Mouse (Mus musculus) spleen, adult 12 weeks (tissue): ENCODE data around the gene Ebf1.

Experiments
- DNase-seq: peaks from one replicate; pipeline ENCODE4 v3.0.0; 2022; ENCODE audit warnings: low spot score

The Ebf1 gene

DNA sequence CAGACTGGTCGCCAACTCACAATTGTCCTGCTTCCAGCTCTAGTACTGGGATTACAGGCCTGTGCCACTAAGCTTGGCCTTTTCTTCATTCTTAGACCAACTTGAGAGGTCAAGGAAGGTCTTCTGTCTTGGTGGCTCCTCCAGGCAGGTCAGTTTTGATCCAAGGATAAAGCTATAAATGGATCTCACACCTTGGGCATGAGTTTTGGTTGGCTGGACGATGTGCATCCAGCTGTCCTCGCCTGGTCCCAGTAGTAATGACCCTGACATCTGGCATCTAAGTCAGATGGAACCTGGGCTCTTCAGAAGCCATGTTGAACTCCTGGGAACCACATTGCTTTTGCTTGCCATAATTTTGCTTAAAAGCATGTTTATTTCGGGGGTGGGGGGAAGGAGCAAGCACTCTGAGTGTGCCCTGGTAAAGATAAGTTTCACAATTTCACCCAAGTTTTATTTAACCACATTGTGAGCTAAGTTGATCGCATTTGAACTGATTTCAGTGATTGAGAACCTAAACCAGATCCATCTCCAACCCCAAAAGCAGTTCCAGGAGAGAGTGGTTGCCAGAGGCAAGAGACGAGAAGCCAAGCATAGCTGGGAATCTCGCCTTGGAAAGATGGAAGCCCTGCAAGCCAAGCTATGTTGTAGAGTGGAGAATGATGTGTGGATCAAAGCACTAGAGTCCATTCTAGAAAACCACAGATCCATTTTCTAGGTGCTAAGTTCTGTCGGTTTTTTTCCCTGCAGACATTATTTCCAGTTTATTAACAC is 85.8 kb downstream of the Ebf1 start:
- DNase-seq: no peak

DNA sequence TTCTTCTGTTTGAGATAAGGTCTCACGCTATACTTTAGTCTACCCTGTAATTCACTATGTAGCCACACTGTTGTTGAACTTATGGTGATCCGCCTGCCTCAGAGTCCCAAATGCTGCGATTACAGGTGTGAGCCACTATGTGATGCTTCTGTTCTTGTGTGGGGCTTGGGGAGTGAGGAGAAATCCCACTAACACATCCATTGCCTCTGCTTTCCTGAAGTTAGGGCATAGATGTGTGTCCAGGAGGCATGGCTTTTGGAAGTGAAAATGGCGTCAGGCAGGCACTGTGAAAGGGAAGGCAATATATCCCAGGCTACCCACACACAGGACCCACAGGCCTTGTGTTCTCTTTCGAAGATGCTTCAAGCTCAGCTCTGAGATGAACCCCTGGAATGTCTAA is 86.8 kb downstream of the Ebf1 start:
- DNase-seq: no peak

DNA sequence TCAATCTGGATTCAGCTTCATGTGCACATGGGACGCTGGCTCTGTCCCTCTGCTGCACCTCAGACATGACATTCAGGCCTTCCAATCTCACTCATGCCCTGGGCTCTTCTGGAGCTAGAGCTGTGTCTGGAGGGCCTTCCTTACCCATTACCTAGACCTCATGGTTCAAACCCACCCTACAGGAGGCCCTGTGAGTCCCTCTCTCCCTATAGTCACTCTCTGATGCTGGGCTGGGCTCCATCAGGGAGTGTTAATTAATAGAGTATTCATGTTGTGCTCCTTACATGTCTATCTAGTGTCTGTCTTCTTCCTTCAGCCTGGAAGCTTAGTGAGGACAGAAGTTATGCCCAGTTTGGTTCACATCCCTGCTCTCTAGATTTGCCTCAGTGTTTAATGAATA is 88.7 kb downstream of the Ebf1 start:
- DNase-seq: no peak

DNA sequence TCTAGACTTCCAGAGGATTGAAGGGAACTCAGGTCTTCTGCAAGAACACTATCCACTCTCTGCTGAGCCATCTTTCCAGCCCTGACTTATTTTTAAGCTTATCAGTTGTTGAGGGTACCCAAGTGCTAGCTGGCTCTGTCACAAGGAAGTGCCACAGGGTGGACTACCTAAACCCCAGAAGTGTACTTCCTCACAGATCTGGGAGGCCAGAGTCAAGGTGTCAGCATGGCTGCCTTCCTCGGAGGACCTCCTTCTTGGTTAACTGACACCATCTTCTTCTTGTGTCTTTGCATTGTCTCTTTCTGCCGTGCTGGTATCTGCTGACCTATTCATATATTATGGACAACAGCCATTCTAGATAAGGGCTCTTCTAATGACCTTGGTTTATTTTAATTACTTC is 89.3 kb downstream of the Ebf1 start:
- DNase-seq: no peak

DNA sequence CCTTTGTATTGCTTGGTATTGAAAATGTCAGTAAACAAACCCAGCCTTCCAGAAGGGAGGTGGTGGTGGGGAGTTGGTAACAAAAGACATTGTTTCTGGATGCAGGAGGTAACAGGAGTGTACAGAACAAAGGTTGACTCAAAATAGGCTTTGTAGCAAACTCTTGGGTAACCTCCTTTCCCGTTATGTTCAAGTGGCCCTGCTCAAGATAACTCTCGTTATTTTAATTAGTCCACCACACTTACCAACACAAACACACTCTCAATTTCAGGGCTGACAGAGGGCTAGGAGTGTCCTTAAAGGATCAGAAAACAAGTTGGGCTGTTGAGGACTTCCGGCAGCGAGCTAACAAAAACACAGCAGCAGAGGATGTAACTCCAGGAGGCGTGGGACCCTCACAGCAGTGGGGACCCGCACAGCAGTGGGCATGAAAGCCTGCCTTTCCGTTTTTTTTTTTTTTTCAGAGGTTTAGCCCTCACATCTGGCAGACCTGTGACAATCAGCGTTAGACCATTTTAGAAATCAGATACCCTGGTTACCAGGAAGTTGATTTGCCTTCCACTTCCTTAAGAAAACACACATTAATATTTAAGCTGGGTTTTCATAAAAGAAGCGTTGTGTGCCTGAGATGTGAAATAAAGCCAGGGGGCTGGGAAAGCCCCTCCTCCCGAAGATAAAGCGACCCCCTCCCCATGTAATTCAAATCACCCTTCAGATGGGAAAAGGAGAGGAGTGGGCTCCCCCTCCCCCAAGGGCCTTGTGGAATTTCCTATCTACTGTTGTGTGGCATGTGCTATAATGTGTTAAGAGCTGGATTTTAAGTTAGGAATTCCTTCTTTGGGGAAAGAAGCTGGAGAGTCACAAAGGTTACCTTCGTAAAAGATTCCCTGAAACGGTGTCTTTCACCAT is 90.5 kb downstream of the Ebf1 start:
- DNase-seq: no peak

DNA sequence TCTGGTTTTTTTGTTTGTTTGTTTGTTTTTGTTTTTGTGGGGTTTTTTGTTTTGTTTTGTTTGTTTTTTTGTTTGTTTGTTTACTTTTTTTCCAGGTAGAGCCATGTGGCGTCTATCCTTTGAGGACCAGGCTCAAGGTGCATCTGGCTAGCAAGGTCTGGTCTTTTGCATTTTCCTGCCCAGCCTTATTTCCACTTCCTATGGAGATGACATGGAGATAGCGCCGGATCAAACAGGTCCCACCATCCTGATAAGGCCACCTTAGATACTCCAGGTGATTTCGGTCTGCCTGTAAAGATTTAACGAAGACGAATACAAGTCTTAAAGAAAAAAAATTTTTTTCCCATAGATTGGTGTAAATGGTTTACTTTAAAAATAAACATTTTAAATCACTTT is 91.2 kb downstream of the Ebf1 start:
- no peak for DNase-seq

DNA sequence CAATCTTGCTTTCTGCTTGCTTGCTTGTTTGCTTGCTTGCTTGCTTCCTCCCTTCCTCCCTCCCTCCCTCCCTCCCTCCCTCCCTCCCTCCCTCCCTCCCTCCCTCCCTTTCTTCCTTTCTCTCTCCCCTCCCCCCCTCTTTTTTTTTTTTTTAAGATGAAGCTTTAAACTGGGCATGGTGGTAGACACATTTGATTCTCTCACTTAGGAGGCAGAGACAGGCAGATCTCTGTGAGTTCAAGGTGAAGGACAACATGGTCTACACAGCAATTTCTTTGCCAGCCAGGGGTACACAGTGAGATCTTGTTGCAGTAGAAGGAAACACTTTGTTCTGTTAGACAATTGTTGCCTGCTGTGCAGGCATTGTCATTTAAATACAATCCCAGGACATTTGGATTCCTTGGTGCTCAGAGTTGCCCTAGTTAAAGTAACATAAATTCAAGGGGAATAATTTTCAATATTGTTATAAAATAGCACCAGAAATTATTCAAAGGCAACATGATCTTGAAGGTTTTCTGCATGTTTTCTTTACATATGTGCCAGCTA is 92.0 kb downstream of the Ebf1 start:
- DNase-seq: no peak

DNA sequence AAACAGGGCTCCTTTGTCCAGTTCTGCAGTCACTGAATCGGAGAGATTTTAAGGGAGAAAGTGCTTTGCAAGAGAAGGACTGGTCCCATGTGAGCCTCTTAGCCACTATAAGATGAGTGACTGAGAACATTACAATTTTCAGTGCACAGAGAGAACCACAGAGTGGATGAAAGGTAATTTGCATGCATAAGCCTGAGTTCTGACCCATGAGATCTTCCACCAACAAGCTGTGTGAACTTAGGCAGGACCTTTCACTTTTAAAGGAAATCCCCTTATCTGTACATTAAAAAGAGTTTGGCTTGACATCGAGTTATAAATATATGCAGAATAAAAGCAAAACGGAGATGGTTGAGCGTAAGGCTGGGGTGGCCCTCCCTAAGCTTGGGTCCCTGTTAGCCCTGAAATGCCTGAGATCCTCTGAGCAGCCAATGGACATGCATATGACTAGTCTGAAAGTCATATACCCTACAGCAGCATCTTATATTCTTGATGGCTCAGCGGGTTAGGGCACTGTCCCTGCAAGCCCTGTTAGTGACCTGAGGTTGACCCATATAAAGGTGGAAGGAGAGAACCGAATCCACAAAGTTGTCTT is 92.8 kb downstream of the Ebf1 start:
- DNase-seq: no peak

DNA sequence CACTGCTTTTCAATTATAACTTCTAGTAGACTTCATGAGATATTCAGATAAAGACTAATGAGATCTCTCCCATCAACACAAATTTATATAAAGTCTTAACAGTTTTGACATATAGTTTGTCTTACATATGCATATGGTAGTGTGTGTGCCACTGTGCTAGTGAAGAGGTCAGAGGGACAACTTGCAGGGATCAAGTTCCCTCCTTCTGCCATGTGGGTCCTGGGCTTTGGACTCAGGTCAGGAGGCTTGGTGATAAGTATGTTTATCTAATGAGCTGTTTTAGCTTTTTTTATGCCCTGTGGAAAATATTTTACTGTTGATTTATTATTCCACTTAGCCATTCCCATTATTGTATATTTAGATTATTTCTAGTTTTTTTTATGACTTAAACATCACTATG is 93.7 kb downstream of the Ebf1 start:
- DNase-seq: no peak

DNA sequence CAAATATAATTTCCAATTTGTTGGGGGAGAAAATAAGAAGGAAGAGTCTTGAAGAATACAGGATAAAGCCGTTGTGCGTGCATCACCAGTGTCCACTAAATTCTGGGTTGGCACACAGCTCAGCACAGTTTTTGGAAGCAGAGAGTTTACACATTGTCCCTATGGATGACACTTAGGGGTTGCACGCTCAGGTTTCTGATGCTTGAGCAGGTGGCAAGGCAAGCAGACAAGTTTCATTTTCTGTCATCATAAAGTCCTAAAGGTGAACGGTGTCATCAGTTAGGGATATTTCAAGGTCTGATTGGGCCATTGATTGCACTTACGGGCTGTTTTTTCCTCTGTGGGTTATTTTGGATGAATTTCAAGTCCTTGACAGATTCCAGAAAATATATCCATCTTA is 97.1 kb downstream of the Ebf1 start:
- no peak for DNase-seq

DNA sequence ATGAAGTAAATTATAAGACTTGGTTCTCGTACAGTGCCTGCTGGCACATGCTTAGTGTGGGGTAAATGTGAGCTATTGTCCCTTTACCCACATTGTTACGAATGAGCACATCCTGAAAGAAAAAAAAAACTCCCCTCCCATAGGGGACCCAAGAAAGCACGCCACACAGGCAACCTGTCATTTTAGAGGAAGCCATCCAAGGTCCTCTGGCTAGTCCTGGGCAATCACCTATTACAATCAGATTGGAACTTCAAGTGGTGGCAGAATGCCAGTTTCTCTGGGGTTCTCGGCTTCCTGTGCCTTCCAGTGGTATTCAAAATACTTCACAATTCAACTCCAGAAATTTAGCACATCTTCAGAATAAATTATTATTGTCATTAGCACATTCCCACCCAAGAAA is 98.7 kb downstream of the Ebf1 start:
- no peak for DNase-seq

DNA sequence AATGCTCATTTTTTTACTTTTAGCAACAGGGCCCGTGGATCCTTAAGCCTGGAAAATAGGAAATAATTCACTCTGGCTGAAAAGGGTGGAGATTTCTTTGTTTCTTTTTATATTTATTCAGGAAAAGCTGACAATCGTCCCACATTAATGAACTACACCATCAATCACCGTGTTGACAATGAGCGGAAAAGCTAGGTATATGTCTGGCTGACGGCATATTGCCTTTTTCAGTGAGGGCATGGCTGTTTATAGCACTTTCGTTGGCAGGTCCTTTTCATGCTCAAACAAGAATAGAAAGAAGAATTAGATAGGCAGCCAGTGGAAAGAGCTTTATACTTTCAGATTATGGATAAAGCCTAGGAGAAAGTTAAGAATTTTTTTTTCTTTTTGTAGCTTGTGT is 99.8 kb downstream of the Ebf1 start:
- DNase-seq: no peak

DNA sequence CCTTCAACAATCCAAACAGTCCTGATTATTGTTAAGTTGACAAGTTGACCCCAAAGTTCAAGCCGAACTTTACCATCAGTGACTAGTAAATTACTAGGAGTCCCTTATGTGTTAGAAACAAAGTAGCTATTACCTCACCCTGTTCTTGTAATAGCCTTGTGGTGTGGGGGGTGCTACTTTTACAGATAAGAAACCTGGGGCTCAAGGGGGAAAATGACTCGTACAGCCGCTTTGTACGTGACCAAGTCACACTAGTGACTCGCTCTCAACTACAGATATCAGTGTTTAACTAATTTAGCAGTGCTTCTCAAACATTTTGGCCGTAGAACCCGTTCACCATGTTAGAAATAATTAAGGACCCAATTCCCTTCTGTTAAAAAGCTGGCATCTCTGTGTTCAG is 100.5 kb downstream of the Ebf1 start:
- DNase-seq: no peak

DNA sequence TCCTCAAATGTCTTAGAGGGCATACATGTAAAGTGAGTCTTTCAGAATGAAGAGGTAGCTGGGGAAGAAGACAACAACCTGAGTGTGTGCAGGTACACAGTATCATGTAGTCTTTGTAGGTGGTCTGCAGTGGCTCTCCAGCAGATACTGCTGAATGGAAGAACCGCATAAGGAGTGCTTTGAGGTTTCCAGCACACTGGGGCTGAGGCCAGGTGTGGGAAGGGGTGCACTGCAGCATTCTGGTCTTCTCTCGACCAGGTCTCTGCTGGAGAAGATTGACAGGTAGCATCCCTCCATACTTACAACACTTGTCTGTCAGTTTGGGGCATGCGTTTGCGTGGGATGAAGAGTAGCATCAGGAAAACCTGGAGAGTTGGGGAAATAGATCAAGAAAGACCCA is 104.9 kb downstream of the Ebf1 start:
- no peak for DNase-seq

DNA sequence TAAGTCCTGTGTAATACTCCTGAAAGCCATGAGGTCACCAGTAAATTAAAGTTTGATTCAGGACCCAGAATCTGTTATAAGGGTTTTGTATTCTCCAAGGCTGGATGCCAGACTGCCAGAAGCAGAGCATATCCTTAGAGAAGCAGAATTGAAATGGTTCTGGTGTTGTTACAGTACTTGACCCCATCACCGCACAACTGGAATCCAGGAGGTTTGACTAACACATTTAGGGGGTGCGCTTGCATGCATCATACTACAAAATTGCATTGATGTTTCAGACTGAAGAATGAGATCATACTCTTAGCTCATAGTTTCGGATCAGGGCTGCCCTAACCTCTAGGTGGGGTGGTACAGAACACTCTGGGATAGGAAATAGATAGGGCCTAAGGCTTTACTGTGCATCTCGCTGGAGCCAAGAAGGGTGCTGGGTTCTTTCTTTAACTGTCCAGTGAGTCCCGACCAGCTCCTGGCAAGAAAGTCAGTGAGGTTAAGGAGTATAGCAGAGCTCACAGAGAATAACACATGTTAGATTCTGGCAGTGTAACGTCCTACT is 106.9 kb downstream of the Ebf1 start:
- DNase-seq: no peak

DNA sequence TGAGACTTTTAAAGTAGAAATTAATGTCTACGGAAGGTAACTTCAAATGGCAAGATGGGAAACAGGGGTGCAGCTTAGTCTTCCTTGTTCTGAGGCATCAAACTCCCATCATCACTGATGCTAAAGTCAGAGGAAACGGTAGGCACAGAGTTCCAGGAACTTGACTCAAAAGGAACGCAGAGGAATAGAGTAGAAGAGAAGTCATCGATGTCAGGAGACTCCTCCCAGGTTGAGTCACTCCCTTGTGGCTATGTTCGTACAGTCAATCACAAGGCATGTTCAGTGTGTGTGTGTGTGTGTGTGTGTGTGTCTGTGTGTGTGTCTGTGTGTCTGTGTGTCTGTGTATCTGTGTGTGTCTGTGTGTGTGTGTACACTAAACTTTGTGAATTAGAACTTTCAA is 108.6 kb downstream of the Ebf1 start:
- no peak for DNase-seq

DNA sequence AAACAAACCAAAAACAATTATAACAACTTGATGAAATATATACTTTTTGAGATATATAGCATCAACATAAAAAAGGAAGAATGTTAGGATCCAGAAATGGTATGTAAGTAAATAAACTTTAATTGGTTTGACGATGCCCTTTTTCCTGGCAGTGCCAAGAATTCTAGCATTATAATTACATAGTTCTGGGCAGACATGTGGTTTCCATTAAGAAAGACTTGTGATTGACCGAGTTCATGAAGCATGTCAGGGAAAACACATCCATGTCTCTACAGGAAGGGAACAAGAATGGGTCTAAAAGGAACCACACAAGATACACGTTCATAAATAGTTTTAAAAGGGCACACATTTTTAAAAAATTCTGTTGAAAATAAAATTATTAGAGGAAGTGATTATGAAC is 110.3 kb downstream of the Ebf1 start:
- no peak for DNase-seq

DNA sequence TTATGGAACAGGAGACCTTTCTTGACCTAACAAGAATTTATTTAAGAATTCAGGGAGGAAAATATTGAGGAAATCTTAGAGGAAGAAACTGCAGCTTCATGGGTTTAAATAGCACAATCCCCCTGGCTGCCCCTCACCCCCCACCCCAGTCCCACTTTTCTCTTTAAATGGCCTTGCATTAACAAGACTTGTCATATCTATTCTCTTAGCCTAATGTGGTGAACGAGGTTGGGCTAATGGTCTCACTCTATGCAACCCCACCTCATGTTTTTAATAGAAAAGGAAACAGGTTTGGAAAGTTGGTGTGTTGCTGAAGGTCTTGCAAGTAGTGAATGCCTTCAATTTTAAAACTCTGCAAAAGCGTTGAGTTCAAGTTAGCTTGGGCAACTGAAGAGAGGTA is 110.7 kb downstream of the Ebf1 start:
- DNase-seq: no peak

DNA sequence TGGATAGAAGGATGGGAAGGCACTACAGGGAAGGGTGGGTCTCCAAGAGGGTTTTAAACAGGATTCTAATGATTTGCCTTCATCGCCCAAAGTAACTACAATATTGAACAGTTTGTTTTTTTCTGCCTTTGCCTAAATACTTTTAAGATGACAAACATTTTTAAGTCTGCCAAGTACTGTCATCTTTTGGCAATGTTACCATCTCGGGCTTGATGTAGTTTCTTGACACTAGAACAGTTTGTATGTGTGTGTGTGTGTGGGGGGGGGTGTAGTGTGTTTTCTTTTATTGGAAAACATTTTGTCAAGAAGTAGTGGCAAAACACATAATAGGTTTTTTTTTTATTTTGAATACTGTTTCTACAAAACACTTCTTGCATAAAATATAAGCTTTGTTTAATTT is 111.2 kb downstream of the Ebf1 start:
- no peak for DNase-seq

DNA sequence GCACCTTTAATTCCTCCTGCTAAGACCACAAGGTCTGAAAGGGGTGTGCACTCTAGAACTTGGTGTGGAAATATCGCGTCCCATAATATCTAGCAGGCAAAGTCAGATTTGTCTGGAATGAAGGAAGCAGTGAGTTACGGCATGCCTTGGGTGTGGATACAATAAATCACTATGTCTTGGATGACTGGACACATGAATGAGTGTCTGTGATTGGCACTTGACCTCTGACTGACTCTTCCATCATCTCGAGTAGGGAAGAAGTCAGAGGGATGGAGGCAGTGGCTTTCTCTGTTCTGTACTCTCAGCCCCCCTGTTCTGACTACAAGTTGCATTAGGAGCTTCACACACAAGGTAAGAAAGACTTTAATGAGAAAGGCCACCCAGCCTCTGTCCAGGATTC is 112.8 kb downstream of the Ebf1 start:
- no peak for DNase-seq

DNA sequence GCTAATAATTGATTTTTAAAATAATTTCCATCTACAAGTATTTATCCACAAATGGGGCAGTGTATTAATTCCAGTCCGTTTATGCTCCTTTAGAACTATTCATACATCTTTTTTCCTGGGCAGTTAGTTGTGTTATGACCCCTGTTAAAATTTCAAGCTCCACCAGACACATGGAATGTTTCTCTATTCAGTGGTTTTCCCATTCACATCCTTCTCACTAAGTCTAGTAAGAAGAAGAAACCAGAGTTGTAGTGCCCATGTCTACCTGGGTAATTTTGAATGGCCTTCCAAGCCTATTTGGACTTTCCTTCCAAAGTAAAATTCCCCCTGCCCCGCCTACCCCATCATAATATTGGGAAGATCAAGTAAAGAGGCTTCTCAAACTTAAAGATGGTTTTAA is 114.6 kb downstream of the Ebf1 start:
- no peak for DNase-seq

DNA sequence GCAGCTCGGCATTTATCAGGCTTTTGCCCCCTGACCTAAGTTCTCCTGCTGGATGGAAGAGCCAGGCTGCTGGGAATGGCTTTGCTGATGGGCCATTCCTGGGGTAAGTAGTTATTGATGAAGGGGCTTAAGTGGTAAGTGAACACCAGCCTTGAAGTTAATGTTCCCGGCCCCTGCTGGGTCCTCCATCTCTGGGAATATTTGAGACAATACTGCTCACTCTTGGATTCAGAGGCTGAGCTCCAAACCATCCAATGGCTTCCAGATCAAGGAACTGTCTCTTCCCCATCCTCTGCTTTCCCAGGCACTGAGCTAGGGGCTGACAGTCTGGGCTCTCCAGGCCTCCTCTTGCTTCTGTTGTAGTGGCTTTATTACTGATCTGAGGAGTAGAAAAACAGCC is 116.2 kb downstream of the Ebf1 start:
- no peak for DNase-seq

DNA sequence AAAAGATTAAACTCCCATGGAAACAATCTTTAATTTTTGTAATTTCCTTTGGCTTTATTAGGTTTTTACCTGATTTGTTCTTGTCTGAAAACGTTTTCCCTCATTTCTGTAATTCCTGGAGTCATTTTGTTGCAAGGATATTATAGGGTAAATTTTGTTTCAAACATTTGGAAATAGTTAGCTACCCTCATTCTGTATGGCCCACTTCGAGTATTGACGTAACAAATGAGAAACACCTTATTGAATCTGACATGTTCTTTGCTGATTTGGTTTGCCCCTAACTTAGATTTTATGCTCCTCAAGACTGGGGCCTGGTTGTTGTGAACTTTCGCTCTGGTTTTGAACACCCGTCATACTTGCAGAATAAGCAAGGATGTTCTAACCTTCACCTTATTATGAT is 120.9 kb downstream of the Ebf1 start:
- no peak for DNase-seq
